Mouse (Mus musculus): Measurements from ENCODE around the gene Gm28047. TPM values are rescaled to one million over a fixed set of nuclear protein-coding genes. Genes with fewer than 3 reads are reported as not detected.

Gm28047 gene
- total RNA-seq (2021) (1 to 10 TPM in 1 of 2 experiments, under 1 TPM in 1; 0.36 to 1.3 TPM), polyA plus RNA-seq (2012; rRNA removed) (not detected in 2 replicates)
- long read RNA-seq, partial matches to known transcripts: 1 of 2 reads
- long read RNA-seq, other reads (novel, unspliced or antisense): 1 of 2 reads

GRCm38 (mm10) chr15:102624970-102625686, at the start of gene Gm28047, which contains the start of gene Atf7:
Gene Gm28047, minus strand, starts transcription at chr15:102625067.
Gene Atf7, minus strand, starts transcription at chr15:102625464.
- H3K9ac ChIP-seq (ENCODE audit: low read depth, low read length): peak within 1 kb of the TSS; percentile 91
- DNase-seq: peak; percentile 100
- peak within 1 kb of the TSS; percentile 99 for H3K27ac ChIP-seq
- under 1% methylated on average over 49 of the region's 51 CpGs for WGBS
- peaks cover 7% of the 10 kb centered on the region for H3K79me2 ChIP-seq (replicated peaks; ENCODE audit: control insufficient read depth, insufficient read depth, low read length)
- intact Hi-C loops (cut with DNase I): loop anchor here (2.0 to 5.0 kb wide), 3 partner anchors 46 to 97 kb away; partner anchors contain the start of gene Calcoco1
- peak within 1 kb of the TSS; percentile 68 for H3K4me3 ChIP-seq
- peaks cover 17% of the 10 kb centered on the region for H3K36me3 ChIP-seq (ENCODE audit: control insufficient read depth, insufficient read depth, low read length)
- H3K27me3 ChIP-seq (ENCODE audit: control insufficient read depth, insufficient read depth, low read length): no peaks in the 10 kb centered on the region
- TF ChIP-seq POLR2A (IDR thresholded peaks at IDR 0.05; ENCODE audit: insufficient read depth, low read depth, low read length) (peak; percentile 82), CTCF (IDR thresholded peaks at IDR 0.05) (no peak)
- peaks cover 8% of the 10 kb centered on the region for H3K4me1 ChIP-seq (ENCODE audit: control insufficient read depth, insufficient read depth, low read length)

DNA sequence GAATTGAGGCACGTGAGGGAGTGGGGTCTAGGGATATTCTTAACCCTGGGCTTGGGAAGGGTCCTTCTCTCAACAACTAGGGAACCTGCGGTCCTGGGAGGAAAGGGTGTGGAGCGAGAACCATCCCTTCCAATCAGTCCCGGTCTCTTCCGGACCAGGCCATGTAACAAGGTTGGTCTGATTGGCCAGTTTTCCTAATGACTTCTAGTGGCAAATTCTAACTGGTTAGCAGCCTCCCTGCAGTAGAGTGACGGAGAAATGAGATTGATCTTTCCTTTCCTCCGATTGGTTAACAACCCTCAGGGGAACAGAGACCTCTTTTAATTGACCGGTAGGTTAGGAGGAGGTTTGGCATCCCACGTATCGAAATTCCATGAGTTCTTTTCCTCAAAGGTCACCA, 48.7 kb upstream of the Gm28047 start:
- peaks cover 5% of the 10 kb centered on the region for H3K79me2 ChIP-seq (replicated peaks; ENCODE audit: control insufficient read depth, insufficient read depth, low read length)
- peak overlapping the region; percentile 97 for H3K27ac ChIP-seq
- TF ChIP-seq POLR2A (IDR thresholded peaks at IDR 0.05; ENCODE audit: insufficient read depth, low read depth, low read length) (peak; percentile 80), CTCF (IDR thresholded peaks at IDR 0.05) (no peak), EP300 (IDR thresholded peaks at IDR 0.05; ENCODE audit: insufficient read depth, low read depth, low read length) (0 out of 2 replicates have a peak, but pooled peaks have one; percentile 13)
- H3K9ac ChIP-seq (ENCODE audit: low read depth, low read length): no peak overlapping the region
- peaks cover 3% of the 10 kb centered on the region for H3K4me1 ChIP-seq (ENCODE audit: control insufficient read depth, insufficient read depth, low read length)
- 8% methylated on average over 10 of the region's 10 CpGs for WGBS
- no peaks in the 10 kb centered on the region; the same call in 1 of the 2 replicates for H3K36me3 ChIP-seq (ENCODE audit: control insufficient read depth, insufficient read depth, low read length)
- no peaks in the 10 kb centered on the region for H3K27me3 ChIP-seq (ENCODE audit: control insufficient read depth, insufficient read depth, low read length)
- intact Hi-C loops (cut with DNase I): loop anchor here (5.0 to 10.0 kb wide), 2 partner anchors 81 to 599 kb away; partner anchors contain the start of gene Eif4b
- peak overlapping the region; percentile 52 for H3K4me3 ChIP-seq
- DNase-seq: peak; percentile 55 to 74

DNA sequence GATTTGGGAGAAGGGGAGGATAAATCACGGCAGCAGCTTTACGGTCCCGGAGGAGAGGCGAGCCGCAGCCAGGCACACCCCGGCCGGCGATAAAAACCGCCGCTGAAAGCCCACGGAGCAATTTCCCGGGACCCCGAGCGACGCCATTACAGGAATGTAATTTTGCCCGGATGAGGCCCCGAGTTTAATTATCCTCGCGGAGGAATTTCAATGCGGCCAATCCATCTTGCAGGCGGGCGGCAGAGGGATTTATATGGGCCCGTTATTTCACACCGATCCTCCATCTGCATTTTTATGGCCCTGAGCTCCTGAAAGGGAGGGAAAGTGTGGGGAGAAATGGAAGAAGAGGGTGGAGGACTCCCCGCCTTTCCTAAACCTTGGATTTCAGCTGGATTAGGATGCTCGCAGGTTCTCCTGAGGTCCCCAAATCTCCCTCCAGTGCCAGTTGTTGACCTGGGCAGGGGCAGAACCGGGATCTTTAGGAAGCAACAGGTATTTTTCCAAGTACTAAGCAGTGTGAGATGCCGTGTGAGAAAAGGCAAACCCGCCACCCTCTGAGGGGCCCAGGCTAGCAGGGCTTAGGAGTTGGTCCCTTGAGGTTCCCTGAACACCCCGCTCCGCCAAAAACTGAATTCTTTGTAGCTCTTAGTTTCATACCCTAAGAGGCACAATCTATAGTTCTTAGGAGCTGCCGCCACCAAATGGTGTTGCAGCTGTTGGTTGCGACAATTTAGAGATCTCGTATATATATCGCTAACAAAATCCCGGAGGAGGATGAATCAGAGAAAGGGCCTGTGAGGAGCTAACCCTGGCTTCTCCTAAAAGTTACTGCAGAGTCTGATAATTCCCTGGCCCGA, 47.6 kb upstream of the Gm28047 start, which contains the start of gene Atp5g2:
Gene Atp5g2, minus strand, starts transcription at position 138 of the 857 bp plus-strand sequence.
- H3K36me3 ChIP-seq (ENCODE audit: control insufficient read depth, insufficient read depth, low read length): no peaks in the 10 kb centered on the region; the same call in 1 of the 2 replicates
- peaks cover 5% of the 10 kb centered on the region for H3K79me2 ChIP-seq (replicated peaks; ENCODE audit: control insufficient read depth, insufficient read depth, low read length)
- H3K27ac ChIP-seq: peak within 1 kb of the TSS; percentile 97
- WGBS: 6% methylated on average over 37 of the region's 37 CpGs
- peak within 1 kb of the TSS; percentile 91 for H3K9ac ChIP-seq (ENCODE audit: low read depth, low read length)
- DNase-seq: peak; percentile 56 to 69
- H3K4me1 ChIP-seq (ENCODE audit: control insufficient read depth, insufficient read depth, low read length): peaks cover 3% of the 10 kb centered on the region
- TF ChIP-seq EP300 (IDR thresholded peaks at IDR 0.05; ENCODE audit: insufficient read depth, low read depth, low read length) (no peak), CTCF (IDR thresholded peaks at IDR 0.05) (no peak), POLR2A (IDR thresholded peaks at IDR 0.05; ENCODE audit: insufficient read depth, low read depth, low read length) (peak; percentile 34; the same call in 1 of the 2 replicates)
- H3K27me3 ChIP-seq (ENCODE audit: control insufficient read depth, insufficient read depth, low read length): no peaks in the 10 kb centered on the region
- intact Hi-C loops (cut with DNase I): loop anchor here (5.0 to 10.0 kb wide), 2 partner anchors 80 to 598 kb away; partner anchors contain the start of gene Eif4b
- peak within 1 kb of the TSS; percentile 52 for H3K4me3 ChIP-seq

- TF ChIP-seq POLR2A (IDR thresholded peaks at IDR 0.05; ENCODE audit: insufficient read depth, low read depth, low read length) (peak; percentile 95), CTCF (IDR thresholded peaks at IDR 0.05) (no peak)
- intact Hi-C loops (cut with DNase I): loop anchor here (2.0 to 10.0 kb wide), 3 partner anchors 47 to 597 kb away; partner anchors contain the start of genes Atf7, Eif4b and Gm28047
- Histone ChIP-seq H3K27me3 (ENCODE audit: control insufficient read depth, insufficient read depth, low read length) (no peaks in the 10 kb centered on the region), H3K36me3 (ENCODE audit: control insufficient read depth, insufficient read depth, low read length) (no peaks in the 10 kb centered on the region; the same call in 1 of the 2 replicates), H3K4me3 (peak overlapping the region; percentile 52), H3K4me1 (ENCODE audit: control insufficient read depth, insufficient read depth, low read length) (peaks cover 3% of the 10 kb centered on the region), H3K27ac (peak overlapping the region; percentile 97), H3K79me2 (replicated peaks; ENCODE audit: control insufficient read depth, insufficient read depth, low read length) (peaks cover 5% of the 10 kb centered on the region), H3K9ac (ENCODE audit: low read depth, low read length) (peak overlapping the region; percentile 91)
- peak; percentile 91 for DNase-seq
- under 1% methylated on average over 34 of the region's 34 CpGs for WGBS
Observed at GRCm38 (mm10) chr15:102671721-102672214, 46.9 kb upstream of the Gm28047 start.
